Mouse (Mus musculus) intestine, embryonic 16.5 days (tissue): ENCODE measurements around the gene Gfod2. TPM values are rescaled to one million over a fixed set of nuclear protein-coding genes. Genes with fewer than 3 reads are reported as not detected.

Experiments used
- ATAC-seq: fragments of 200-750 bp; cut with Nextera tagmentation; 2 replicates; pipeline ENCODE4 v1.8.0; 2017; ENCODE audit warnings: moderate TSS enrichment, moderate library complexity
- H3K27ac ChIP-seq: fragments of 300-500 bp; sonication (generic); 2 replicates; pipeline ENCODE4 v1.5.1; 2014; ENCODE audit warnings: mild to moderate bottlenecking, low read length
- H3K27me3 ChIP-seq: fragments of 300-500 bp; sonication (generic); replicated peaks from 2 replicates; pipeline ENCODE4 v1.6.1; 2014; ENCODE audit warnings: low read length, control low read depth, mixed read lengths; ENCODE audit not compliant: control insufficient read depth, insufficient read depth
- H3K36me3 ChIP-seq: fragments of 300-500 bp; sonication (generic); 2 replicates; pipeline ENCODE4 v1.6.1; 2014; ENCODE audit warnings: low read length, control low read depth; ENCODE audit not compliant: control insufficient read depth, insufficient read depth
- H3K4me1 ChIP-seq: fragments of 300-500 bp; sonication (generic); 2 replicates; pipeline ENCODE4 v1.6.1; 2014; ENCODE audit warnings: low read length, control low read depth, mixed read lengths; ENCODE audit not compliant: control insufficient read depth, insufficient read depth
- H3K4me2 ChIP-seq: fragments of 300-500 bp; sonication (generic); 2 replicates; pipeline ENCODE4 v1.6.1; 2014; ENCODE audit warnings: low read depth, low read length, control low read depth
- H3K4me3 ChIP-seq: fragments of 300-500 bp; sonication (generic); 2 replicates; pipeline ENCODE4 v1.5.1; 2014; ENCODE audit warnings: mild to moderate bottlenecking, low read length
- H3K9ac ChIP-seq: fragments of 300-500 bp; sonication (generic); 2 replicates; pipeline ENCODE4 v1.6.1; 2014; ENCODE audit warnings: low read depth, low read length
- H3K9me3 ChIP-seq: fragments of 300-500 bp; sonication (generic); 2 replicates; pipeline ENCODE4 v1.6.1; 2016; ENCODE audit warnings: low read length, control low read depth; ENCODE audit not compliant: control insufficient read depth
- WGBS: fragments of 180-500 bp; shearing (Covaris S2); extraction: QIAGEN DNeasy Blood & Tissue Kit; methylation state at CpG from one replicate; pipeline ENCODE4 v1.1.7; 2014; 5-methylcytosine and 5-hydroxymethylcytosine counted together
- polyA plus RNA-seq: library from polyadenylated mRNA; unstranded; fragments of >200 nt; fragmentation: Nextera tagmentation; extraction: Ambion mirVana; gene quantifications from 2 replicates; pipeline ENCODE4 v1.2.1, GENCODE M21; 2015

Gene Gfod2
- polyA plus RNA-seq, result 8.7 and 10.9 TPM in 2 replicates

- no peaks in the 10 kb centered on the region for H3K9me3 ChIP-seq
- peaks cover 6% of the 10 kb centered on the region for H3K4me1 ChIP-seq
- WGBS, result 2% methylated on average over 57 of the region's 57 CpGs
- peak within 1 kb of the TSS; percentile 96 for H3K4me3 ChIP-seq
- peak within 1 kb of the TSS; percentile 93 for H3K4me2 ChIP-seq
- 0 out of 2 replicates have a peak, but pooled peaks cover 3% of the 10 kb centered on the region for H3K27me3 ChIP-seq
- H3K36me3 ChIP-seq, result no peaks in the 10 kb centered on the region
- ATAC-seq, result peak; percentile 98
- H3K27ac ChIP-seq, result peak within 1 kb of the TSS; percentile 34; the same call in 1 of the 2 replicates
- peak within 1 kb of the TSS; percentile 84 for H3K9ac ChIP-seq
Measured at GRCm38 (mm10) chr8:105758277-105759108, at the start of gene Gfod2. Gene Gfod2 (minus strand): TSS chr8:105758664.

- WGBS, result 84% methylated on average over 5 of the region's 5 CpGs
- H3K27ac ChIP-seq, result no peak overlapping the region
- no peak for ATAC-seq
Measured at GRCm38 (mm10) chr8:105807766-105808165, 49.3 kb upstream of the Gfod2 start.

GRCm38 (mm10) chr8:105805964-105806363 lies 47.5 kb upstream of the Gfod2 start:
- no peak for ATAC-seq
- 61% methylated on average over 1 of the region's 1 CpGs for WGBS
- Histone ChIP-seq H3K27ac (no peak overlapping the region), H3K4me1 (no peaks in the 10 kb centered on the region), H3K9me3 (no peaks in the 10 kb centered on the region), H3K27me3 (no peaks in the 10 kb centered on the region), H3K36me3 (no peaks in the 10 kb centered on the region), H3K4me2 (no peak overlapping the region), H3K4me3 (no peak overlapping the region), H3K9ac (no peak overlapping the region)

More at GRCm38 (mm10) chr8:105807766-105808165, 49.3 kb upstream of the Gfod2 start:
- Histone ChIP-seq H3K4me3 (no peak overlapping the region), H3K36me3 (no peaks in the 10 kb centered on the region), H3K9ac (no peak overlapping the region), H3K27me3 (no peaks in the 10 kb centered on the region), H3K4me2 (no peak overlapping the region), H3K9me3 (no peaks in the 10 kb centered on the region), H3K4me1 (no peaks in the 10 kb centered on the region)

- H3K9me3 ChIP-seq, result no peaks in the 10 kb centered on the region
- H3K27ac ChIP-seq, result no peak overlapping the region
- no peak overlapping the region for H3K4me3 ChIP-seq
- 76% methylated on average over 3 of the region's 3 CpGs for WGBS
- H3K27me3 ChIP-seq, result no peaks in the 10 kb centered on the region
- no peak overlapping the region for H3K4me2 ChIP-seq
- no peaks in the 10 kb centered on the region; the same call in 1 of the 2 replicates for H3K4me1 ChIP-seq
- H3K9ac ChIP-seq, result no peak overlapping the region
- H3K36me3 ChIP-seq, result no peaks in the 10 kb centered on the region
- ATAC-seq, result no peak
Measured at GRCm38 (mm10) chr8:105805346-105805745, 46.9 kb upstream of the Gfod2 start.

- H3K4me3 ChIP-seq, result no peak overlapping the region
- H3K9me3 ChIP-seq, result no peaks in the 10 kb centered on the region
- 90% methylated on average over 7 of the region's 7 CpGs for WGBS
- no peaks in the 10 kb centered on the region; the same call in 1 of the 2 replicates for H3K4me1 ChIP-seq
- H3K9ac ChIP-seq, result no peak overlapping the region
- ATAC-seq, result no peak
- H3K36me3 ChIP-seq, result no peaks in the 10 kb centered on the region
- H3K27ac ChIP-seq, result no peak overlapping the region
- H3K4me2 ChIP-seq, result no peak overlapping the region
- H3K27me3 ChIP-seq, result no peaks in the 10 kb centered on the region
Measured at GRCm38 (mm10) chr8:105804797-105805196, 46.3 kb upstream of the Gfod2 start.

- Histone ChIP-seq H3K9me3 (no peaks in the 10 kb centered on the region), H3K4me2 (no peak overlapping the region), H3K36me3 (no peaks in the 10 kb centered on the region), H3K4me1 (peaks cover 14% of the 10 kb centered on the region), H3K9ac (no peak overlapping the region), H3K27me3 (no peaks in the 10 kb centered on the region), H3K4me3 (no peak overlapping the region), H3K27ac (no peak overlapping the region)
- 85% methylated on average over 6 of the region's 6 CpGs for WGBS
- ATAC-seq, result peak; percentile 17; the same call in 1 of the 2 replicates
Measured at GRCm38 (mm10) chr8:105801153-105801904, 42.9 kb upstream of the Gfod2 start.

- Histone ChIP-seq H3K36me3 (no peaks in the 10 kb centered on the region), H3K4me2 (peak overlapping the region; percentile 22), H3K9ac (no peak overlapping the region), H3K9me3 (no peaks in the 10 kb centered on the region), H3K27me3 (no peaks in the 10 kb centered on the region), H3K4me1 (peaks cover 19% of the 10 kb centered on the region), H3K27ac (peak overlapping the region; percentile 73), H3K4me3 (peak overlapping the region; percentile 7; the same call in 1 of the 2 replicates)
- 33% methylated on average over 8 of the region's 8 CpGs for WGBS
- ATAC-seq, result peak; percentile 83
Measured at GRCm38 (mm10) chr8:105799091-105799812, 40.8 kb upstream of the Gfod2 start.

GRCm38 (mm10) chr8:105798408-105798807 lies 39.9 kb upstream of the Gfod2 start:
- H3K27me3 ChIP-seq, result no peaks in the 10 kb centered on the region
- no peaks in the 10 kb centered on the region for H3K36me3 ChIP-seq
- H3K4me1 ChIP-seq, result peaks cover 25% of the 10 kb centered on the region
- H3K4me2 ChIP-seq, result no peak overlapping the region
- H3K4me3 ChIP-seq, result no peak overlapping the region
- no peak overlapping the region for H3K9ac ChIP-seq
- ATAC-seq, result no peak
- H3K9me3 ChIP-seq, result no peaks in the 10 kb centered on the region
- no peak overlapping the region for H3K27ac ChIP-seq
- 94% methylated on average over 5 of the region's 5 CpGs for WGBS

GRCm38 (mm10) chr8:105795785-105796184 lies 37.3 kb upstream of the Gfod2 start:
- Histone ChIP-seq H3K9me3 (no peaks in the 10 kb centered on the region), H3K27ac (no peak overlapping the region), H3K4me1 (peaks cover 26% of the 10 kb centered on the region), H3K9ac (no peak overlapping the region), H3K4me3 (no peak overlapping the region), H3K36me3 (no peaks in the 10 kb centered on the region), H3K27me3 (no peaks in the 10 kb centered on the region), H3K4me2 (no peak overlapping the region)
- WGBS, result 74% methylated on average over 1 of the region's 1 CpGs
- no peak for ATAC-seq
